Mouse (Mus musculus): ENCODE results near the gene Cmah. TPM values are rescaled to one million over a fixed set of nuclear protein-coding genes. Genes with fewer than 3 reads are reported as not detected.

Cmah gene
- total RNA-seq, 2 experiments from 2014 or later, result 0.85 to 2.1 TPM

Other genes starting within 250 kb of the Cmah start
- 1.3 TPM in 1 of 2 replicates, not detected in the other for gene Carmil1, start 46.6 kb upstream of the Cmah start, total RNA-seq (2015; ENCODE audit: low replicate concordance)
- gene Carmil1, start 46.6 kb upstream of the Cmah start, total RNA-seq (2017; ENCODE audit: low replicate concordance), result 0.34 and 2.0 TPM in 2 replicates

All from erythroblast, adult 5-6 weeks (primary cell).